Mouse (Mus musculus): ENCODE measurements around the gene Tmem33.

Gene Tmem33

DNA sequence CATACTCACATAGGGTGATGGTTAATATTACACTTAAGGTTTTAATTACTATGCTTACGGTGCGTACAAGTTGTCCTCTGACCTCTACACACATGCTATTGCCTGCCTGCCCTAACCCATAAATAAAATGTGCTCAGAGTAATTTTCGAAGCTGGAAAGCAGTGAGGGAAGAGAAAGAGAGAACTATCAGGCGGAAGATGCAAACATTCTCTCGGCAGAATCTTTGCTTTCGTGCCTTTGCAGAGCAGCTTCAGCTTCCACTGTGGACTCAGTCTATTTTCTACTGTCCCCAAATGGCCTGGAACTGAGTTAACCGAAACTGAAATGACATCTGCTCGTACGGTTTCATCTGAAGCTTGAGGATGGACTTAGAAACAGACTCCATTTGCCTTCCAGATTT lies 1.9 kb upstream of the Tmem33 start:
- no peak for DNase-seq (ENCODE audit: low spot score in 2 of 2)

DNA sequence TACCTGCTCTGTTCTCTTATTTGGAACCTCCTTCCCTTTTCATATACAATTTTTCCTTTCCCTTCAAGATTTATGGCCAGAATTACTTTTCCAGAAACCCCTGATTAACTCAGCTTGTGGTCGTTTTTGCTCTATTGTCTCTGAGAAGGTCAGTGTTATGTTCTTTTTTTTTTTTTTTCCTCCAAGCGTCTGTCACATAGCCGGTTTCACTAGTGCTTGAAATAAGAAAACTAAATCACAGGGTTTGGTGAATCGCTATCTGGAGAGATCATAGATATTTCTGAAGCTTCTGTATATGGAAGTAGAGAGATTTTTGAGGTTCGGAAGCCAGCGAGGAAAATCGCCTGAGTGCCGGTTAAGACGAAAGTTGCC lies 220 bp upstream of the Tmem33 start:
- DNase-seq (ENCODE audit: low spot score in 2 of 2): no peak

DNA sequence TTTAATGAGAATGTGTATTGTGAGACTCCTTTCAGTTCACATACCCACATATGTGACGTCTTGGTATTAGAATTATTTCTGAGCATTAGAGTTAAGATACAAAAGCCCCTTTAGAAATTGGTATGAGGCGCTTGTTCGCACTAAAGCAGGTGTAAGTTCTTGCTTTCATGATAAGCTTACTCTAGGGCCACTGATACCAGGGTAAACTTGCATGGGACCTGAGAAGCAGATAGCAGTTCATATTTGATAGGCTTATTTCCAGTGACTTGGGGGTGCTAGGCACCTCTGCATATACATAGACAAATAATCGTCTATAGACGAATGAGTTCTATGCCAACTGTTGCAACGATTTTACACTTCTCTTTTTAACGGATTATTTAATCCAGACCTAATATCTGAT lies 2.6 kb downstream of the Tmem33 start:
- no peak for DNase-seq (ENCODE audit: low spot score in 2 of 2)

DNA sequence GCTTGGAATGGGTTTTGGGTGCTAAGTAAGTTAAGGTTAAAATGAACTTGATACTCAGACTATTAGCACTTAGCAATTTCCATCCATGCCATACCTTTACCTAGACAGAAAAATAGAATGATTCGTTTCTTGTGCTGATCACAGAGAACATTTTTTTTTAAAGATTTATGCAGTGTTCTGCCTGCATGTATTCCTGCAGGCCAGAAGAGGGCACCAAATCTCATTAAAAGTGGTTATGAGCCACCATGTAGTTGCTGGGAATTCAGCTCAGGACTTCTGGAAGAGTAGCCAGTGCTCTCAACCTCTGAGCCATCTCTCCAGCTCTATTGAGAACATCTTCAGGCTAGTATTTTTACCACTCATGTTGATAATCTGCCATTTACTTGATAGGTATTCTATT lies 5.7 kb downstream of the Tmem33 start:
- no peak for DNase-seq (ENCODE audit: low spot score in 2 of 2)

DNA sequence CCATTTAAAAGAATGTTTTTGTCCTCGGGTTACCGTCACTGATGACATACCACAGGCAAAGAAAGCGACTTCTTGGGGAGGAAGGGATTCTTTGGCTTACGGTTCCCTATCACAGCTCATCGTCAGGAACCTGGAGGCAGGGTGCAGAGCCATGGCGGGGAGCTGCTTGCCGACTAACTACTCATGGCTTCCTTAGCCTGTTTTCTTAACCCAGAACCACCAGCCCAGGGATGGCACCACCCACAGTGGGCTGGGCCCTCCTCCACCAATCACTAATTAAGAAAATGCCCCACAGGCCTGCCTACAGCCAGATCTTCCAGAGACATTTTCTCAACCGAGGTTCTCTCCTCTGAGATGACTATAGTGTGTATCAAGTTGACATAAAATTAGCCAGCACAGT lies 8.9 kb downstream of the Tmem33 start:
- DNase-seq (ENCODE audit: low spot score in 2 of 2): no peak

DNA sequence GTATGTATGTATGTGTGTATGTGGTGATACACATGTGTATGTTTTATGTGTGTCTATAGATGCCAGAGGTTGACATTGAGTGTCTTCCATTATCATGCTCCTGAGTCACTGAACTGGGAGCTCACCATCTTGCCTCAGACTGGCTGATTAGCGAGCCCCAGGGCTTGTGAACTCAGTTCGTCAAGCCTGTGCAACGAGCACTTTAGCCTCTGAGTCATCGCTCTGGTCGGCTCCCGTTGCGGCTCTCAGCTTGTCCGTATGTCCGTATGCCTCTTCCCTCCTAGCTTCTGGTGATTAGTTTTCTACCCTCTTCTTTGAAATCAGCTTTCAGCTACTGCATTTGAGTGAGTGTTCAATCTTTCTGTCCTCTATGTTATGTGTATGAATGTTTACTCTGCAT lies 19.0 kb downstream of the Tmem33 start:
- no peak for DNase-seq (ENCODE audit: low spot score in 2 of 2)

DNA sequence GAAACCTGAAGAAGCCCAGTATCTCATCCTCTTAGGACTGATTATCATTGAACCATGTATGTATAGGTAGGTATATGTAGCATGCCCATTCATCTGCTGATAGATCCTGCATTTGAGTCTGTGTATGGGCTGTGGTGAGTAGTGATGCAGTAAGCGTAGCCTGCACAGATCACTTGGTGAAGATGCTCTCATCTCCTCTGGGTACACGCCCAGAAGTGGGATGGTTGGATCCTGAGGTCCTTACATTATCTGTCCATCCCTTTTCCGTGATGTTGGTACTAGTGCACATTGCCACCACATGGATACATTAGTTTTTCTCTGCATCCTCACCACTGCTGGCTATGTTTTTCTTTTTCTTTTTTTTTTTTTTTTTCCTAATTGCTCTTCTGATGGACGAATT lies 19.5 kb downstream of the Tmem33 start:
- DNase-seq (ENCODE audit: low spot score in 2 of 2): no peak

DNA sequence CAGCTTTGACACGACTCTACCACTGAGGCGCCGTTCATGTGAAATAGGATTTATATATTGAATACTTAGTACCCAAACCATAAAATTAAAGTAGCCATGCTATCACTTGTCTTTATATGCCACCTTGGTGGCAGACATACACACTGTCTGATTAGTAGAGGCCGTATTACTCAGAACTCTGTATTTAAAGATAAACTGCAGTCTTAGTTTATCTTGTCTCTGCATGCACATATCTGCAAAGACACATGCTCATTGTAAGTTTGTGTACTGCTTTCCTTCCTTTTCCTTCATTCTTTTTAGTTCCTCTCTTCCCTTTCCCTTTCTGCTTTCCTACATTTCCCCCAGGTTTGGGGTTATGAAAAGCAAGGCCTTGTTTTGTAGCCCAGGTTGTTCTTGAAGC lies 20.0 kb downstream of the Tmem33 start:
- no peak for DNase-seq (ENCODE audit: low spot score in 2 of 2)

DNA sequence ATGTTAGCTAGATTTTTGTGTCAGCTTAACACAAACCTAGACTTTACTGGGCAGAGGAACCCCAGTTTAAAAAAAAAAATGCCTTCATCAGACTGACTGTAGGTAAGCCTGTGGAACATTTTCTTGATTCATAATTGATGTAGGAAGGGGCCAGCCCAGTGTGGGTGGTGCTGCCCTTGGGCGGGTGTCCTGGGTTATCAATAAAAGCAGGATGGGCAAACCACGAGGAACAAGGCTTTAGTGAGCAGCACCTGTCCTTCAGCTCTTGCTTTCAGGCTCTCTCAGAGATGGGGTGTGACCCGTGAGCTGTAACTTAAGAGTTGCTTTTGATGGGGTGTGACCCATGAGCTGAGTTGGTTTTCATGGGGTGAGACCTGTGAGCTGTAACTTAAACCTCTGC lies 34.7 kb downstream of the Tmem33 start:
- DNase-seq (ENCODE audit: low spot score in 2 of 2): no peak

DNA sequence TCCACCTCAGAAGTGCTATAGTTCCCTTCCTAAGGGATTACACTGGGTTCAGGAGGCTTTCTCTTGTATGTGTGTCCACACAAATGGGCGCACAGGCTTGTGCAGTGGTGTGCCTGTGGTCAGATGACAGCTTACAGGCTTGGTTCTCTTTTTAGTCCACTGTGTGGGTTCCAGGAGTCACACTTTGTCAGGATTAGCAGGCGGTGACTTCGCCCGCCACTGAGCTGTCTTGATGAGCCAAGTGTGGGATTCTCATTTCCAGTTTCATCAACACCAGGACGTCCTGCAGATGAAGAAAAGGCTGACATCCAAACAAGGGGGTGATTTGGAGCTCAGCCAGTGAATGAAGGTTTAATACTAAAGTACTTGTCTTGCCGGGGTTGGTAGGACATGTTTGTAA lies 35.3 kb downstream of the Tmem33 start:
- peak in 1 of 2 experiments; percentile 34 for DNase-seq (ENCODE audit: low spot score in 2 of 2)

DNA sequence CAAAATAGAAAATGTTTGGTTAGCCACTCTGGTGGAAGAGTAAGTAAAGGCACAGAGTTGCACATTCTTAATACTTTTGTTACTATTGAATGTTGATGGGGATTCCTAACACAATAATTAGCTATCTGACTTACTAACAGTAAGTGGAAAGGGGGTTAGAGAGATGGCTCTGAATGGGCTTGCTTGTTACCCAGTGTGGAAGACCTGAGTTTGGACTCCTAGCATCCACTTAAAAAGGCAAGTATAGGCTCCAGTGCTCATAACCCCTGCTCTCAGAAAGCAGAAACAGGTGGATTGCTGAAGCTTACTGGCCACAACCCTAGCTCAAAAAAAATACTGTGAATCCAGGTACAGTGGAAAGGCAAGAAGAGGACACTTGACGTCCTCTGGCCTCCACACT lies 35.8 kb downstream of the Tmem33 start:
- DNase-seq (ENCODE audit: low spot score in 2 of 2): no peak

DNA sequence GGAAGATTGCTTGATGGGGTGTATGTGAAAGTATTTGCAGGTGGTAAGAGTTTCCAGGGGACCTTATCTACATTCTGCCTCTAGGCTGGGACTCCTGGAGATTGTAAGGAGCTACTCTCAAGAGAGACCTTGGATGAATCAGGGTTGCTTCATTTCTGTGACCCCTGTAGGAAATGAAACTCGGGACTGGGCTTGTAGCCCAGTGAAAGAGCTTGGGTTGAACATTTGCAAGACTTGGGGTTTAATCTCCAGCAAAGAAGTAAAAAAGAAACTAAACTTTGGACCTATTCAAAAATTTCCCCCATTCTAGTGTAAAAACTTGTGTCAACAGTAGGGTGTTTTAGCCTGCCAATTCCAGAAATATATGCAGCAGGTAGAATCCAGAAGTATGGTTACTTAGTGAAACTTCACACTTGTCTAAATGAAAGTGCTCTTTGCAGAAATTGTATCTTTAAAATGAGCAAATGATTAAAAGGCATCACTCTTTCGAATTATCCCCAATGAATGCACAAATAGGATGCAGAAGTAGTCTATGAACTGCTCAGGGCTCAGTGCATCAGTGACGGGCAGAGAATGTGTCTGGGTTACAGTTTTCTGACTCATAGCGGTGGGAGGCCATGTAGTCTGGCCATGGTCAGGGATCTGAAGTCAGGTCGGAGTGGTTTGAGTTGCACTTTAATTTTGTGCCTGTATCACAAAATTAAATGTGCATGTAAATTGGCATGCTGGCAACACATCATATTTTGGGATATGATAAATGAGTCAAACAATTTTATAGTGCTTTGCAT lies 36.9 kb downstream of the Tmem33 start:
- no peak for DNase-seq (ENCODE audit: low spot score in 2 of 2)

DNA sequence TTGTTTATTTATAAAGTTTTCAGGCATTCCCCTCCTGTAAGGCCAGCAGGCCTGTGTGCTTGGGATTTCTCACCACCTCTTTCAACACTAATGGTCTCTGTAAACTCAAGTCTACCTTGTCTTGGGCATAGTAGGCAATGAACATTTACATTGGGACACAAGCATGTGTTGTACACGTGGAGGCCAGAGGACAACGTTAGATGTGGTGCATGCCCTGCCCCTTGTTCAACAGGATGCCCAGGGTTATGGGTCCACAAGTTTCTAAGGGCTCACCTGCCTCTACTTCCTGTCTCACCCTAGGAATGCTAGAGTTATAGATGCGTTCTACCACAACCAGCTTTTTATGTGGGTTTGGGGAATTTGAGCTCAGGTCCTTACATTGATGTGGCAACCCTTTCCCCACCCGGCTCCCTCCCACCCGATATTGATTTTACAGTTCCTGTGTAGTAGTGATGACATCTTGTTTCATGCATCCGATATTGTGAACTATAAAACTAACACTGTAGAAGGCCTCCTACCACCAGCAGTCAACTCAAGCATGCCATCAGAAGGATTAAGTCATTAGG lies 39.6 kb downstream of the Tmem33 start:
- DNase-seq (ENCODE audit: low spot score in 2 of 2): no peak

DNA sequence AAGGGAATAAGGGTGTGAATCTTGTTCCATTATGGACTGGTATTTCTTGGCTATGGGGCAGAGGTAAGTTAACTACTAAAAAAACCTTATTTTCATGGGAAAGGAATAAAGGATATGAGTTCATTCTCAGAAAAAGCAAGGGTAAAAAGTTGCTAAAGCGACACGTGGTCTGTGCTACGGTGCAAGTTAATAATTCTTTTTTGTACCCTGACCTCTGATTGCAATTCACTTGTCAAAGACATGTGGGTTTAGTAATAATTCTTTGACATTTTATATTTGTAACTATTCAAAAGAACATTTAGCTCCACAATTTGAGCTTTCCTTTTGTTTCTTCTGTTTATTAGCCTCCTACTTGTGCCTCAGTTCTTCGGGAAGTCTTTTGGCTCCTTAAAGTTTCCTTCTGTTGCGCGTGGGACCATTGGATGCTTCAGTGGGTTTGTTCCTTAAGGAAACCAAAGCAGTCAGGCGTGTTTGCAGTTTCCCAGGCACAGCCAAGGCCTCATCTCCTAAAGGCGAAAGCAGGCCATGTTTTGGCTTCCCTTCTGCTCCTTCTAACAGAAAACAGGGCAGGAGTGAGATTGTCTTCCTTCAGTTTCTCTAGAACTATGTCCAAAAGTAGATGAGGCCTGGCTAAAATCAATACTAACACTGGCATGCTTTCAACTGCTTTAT lies 40.7 kb downstream of the Tmem33 start:
- DNase-seq (ENCODE audit: low spot score in 2 of 2): no peak

DNA sequence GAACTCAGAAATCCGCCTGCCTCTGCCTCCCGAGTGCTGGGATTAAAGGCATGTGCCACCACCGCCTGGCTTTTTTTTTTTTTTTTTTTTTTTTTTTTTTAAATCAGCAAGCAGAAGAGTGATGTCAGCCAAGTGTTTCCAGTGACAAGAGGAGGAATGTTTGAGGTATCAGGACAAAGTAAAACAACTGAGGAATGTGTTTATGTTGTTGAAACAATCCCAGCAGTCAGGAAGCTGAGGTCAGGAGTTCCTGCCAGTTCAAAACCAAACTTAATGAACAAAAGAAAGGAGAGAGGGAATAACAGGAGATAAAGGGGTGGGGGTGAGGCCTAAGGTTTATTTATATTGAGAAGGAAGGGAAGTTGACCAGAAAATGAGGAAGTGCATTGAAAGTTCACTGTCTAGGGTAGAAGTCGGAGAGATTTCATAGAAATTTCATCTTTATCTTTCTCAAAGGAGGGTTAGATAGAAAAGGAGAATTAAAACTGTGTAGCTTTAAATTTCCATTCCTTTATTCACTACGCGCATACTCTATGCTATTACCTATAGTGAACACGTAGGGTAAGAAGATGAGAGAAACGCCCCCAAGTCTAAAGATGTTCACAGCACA lies 41.5 kb downstream of the Tmem33 start:
- no peak for DNase-seq (ENCODE audit: low spot score in 2 of 2)

DNA sequence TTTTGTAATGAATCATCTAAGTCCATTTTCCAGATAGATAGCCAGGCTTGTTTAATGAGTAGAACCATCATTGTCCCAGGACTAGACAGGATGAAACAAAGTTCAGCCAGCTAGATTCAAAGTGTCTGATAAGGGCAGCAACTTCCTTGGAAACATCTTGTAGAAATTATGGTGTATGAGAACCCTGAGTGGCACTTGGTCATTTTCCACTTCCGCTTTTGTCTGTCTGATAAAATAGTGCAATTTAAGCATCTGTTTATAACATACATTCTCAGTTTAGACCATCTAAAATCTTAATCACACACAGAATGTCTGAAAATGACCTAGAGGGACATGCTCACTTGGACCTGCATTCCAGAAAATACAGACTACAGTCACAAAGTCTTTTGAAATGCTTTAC lies 43.5 kb downstream of the Tmem33 start:
- DNase-seq (ENCODE audit: low spot score in 2 of 2): no peak

DNA sequence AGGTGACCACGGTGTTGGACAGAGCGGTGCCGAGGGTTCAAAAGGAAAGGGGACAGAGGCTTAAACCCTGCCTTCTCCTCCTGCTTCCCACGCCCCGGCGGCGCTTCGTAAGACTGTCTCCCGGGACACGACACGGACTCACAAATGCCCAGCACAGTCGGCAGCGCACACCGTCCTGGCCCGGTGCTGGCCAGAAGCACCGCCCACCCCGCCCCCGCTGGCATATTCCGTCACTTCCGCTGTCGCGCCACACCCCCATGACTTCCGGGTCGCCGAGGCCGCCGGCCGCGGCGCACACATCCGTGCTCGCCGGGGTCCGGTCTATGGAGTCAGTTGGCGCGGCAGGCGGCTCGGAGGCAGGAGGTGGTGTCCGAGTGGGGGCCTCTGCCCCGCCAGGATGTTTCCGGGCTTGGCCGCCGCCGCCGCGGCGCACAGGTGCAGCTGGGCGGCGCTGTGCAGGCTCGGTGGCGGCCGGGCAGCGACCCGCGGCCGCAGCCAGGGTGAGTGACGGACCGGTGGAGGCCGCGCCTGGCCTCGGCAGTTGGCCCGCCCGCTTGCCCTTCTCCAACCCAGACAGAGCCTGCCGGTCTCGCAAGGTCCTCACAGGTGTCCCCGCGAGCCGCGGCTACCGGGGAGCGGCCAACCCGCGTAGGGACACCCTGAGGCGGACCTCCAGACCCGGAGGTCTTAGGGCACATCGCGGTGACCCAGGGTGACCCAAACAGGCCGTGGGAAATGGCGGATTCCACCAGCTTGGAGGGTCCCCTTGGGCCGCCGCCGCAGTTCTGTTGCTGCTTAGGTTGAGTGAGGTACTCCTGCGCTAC lies 46.5 kb downstream of the Tmem33 start, which contains the start of gene Slc30a9:
Gene Slc30a9 (plus strand): TSS at position 258 of the 824 bp plus-strand sequence.
- DNase-seq (ENCODE audit: low spot score in 2 of 2): peak; percentile 60 to 90

DNA sequence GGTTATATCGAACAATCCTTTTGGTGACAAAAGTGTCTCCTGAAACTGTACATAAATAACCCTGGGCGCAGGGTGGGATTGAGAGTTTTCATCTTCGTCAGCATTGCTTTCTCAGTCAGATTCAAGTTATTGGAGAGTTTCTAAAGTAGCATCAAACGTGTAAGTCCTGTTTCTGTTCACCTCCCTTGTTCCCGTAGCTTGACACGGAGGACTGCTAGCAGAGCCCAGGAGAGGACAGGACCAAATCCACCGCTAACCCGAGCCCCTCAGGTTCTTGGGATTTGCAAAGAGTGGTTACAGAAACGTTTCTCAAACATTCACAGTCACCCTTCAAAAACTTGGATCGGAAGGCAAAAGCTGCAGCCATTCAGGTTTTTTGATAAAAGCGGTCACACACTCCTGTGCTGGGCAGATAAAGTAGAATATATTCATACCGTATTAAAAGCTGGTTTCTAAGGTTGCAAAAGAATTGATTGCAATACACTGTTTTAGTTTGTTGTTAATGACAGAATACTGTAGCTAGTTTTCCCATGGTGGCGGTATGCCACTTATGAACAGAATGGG lies 47.4 kb downstream of the Tmem33 start:
- no peak for DNase-seq (ENCODE audit: low spot score in 2 of 2)

DNA sequence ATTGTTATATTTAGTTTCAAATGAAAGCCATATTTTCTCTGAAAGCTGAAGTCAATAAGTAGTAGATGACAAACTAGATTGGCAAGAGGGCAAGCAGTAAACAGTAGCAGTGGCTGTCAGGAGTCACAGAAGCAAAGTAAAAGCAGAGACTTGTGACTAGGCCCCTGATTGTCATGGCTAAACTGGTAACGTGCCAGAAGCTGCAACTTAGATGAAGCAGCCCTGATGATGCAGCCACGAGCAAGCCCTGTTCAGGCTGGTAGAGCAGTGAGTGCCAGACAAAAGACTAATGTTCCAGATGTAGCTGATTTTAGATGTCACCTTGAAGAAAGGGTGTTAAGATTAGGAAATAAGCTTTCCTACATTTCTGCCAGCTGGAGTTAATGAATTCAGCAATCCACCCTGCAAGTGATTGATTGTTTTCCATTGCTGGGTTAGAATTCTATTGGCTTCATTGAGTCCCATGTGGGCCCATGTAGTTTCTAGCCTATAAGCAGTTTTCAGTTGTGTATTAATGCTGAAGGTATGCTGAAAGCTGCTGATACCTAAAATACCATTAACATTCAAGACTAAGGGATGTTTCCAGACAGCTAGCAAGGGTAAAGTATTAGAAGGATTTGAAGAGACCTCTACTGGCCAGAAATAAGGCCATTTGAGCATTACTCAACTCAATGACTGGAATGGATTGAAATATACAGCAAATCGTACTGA lies 51.6 kb downstream of the Tmem33 start:
- DNase-seq (ENCODE audit: low spot score in 2 of 2): no peak

DNA sequence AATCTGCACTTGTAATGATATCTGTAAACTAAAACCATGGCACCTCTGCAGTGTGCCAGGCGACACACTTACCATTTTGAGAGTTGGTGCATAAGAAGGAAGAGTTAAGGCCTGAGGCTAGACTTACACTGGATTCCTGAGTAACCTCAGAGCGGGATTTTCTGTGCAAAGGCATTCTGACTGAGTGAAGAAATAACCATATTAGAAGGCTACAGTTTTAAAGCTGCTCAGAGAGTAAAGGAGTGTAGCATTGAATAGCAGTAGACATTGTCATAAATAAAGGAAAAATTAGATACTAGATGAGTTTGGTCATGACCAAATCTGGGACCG lies 52.1 kb downstream of the Tmem33 start:
- DNase-seq (ENCODE audit: low spot score in 2 of 2): no peak

DNA sequence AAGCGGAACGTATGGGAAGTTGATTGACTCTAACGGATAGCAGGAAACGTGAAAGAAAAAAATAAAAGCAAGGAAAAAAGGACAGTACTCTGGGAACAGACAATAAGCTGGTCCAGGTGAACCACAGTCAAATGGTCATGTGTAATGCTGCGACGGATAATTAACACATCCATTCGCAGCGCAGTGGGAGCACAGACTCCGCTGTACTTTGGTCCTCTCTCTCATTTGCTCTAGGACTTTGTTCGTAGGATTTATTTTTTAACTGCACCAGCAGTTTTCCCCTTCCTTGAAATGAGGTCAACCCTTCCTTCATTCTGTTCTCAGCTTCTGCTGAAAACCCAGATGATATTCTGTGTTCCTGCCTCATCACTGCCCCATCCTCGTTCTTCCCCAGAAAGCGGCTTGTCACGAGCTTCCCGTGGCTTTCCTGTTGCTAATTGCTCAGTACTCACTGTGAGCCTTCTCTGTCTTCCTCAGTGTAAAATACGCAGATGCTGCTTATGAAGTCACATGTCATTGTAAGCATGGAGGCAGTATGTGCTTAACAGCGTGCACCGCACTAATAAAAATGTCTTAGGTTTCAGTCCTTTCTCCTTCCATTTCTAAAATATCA lies 61.4 kb downstream of the Tmem33 start:
- DNase-seq (ENCODE audit: low spot score in 2 of 2): no peak

Data from left cerebral cortex, adult 9 months (tissue).